In the genomic region with DNA sequence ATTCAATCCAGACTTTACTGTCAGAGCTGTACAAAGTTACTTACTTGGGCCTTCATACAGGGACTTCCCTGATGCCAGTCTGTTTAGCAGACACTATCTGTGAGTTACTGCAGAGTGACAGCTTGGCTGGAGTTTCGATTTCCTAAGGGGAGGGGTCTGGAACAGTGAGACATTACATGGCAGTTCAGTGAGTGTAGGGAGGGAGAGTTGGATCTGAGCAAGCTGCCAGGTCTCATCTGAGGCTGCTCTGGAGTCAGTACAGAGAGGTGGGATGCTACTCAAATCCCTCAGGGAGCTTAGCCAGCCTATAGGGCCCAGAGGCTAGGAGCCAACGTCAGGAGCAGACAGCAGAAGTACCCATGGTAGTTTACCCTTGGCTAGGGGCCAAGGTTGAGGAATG, we compare ENCODE assay signal across 17 mouse cellular contexts.
A peak's percentile ranks its signal among the peaks of the same experiment; 100 is the strongest.
DNase-seq lines count a peak whose midpoint lies in the region; ATAC-seq and TF ChIP-seq lines count a peak whose summit lies in the region.
"Had no signal": no experiment of that assay in that cellular context is flagged by ENCODE, and none has a peak within 500 bp of the region (broad histone marks: within the 10 kb centered on the region; RNA-seq: fewer than 3 reads in every experiment).

No protein-coding gene starts in this region.

- 65% methylated on average over 2 of the region's 2 CpGs for WGBS in hindbrain, embryonic 13.5 days
- WGBS in hindbrain, embryonic 11.5 days = 67% methylated on average over 2 of the region's 2 CpGs
- 39% methylated on average over 2 of the region's 2 CpGs for WGBS in lung, embryonic 15.5 days
- 30% methylated on average over 2 of the region's 2 CpGs for WGBS in lung, postnatal 0 days
- 65% methylated on average over 2 of the region's 2 CpGs for WGBS in midbrain, embryonic 15.5 days

- no peak for TF ChIP-seq CTCF in lung, postnatal 0 days (IDR thresholded peaks at IDR 0.05)

- H3K9me3 ChIP-seq in hindbrain, embryonic 13.5 days = no peaks in the 10 kb centered on the region
- no peaks in the 10 kb centered on the region for H3K9me3 ChIP-seq in hindbrain, embryonic 11.5 days (ENCODE audit: control insufficient read depth, low read length)
- no peaks in the 10 kb centered on the region for H3K9me3 ChIP-seq in lung, embryonic 15.5 days
- no peaks in the 10 kb centered on the region for H3K9me3 ChIP-seq in lung, postnatal 0 days (ENCODE audit: low read length)
- H3K9me3 ChIP-seq in midbrain, embryonic 15.5 days = no peaks in the 10 kb centered on the region
- H3K9me3 ChIP-seq: heart, embryonic 15.5 days; intestine, embryonic 15.5 days; neural tube, embryonic 13.5 days had no signal

- no peaks in the 10 kb centered on the region for H3K36me3 ChIP-seq in hindbrain, embryonic 13.5 days
- H3K36me3 ChIP-seq in hindbrain, embryonic 11.5 days (ENCODE audit: control insufficient read depth, insufficient read depth, low read length) = no peaks in the 10 kb centered on the region
- H3K36me3 ChIP-seq in lung, embryonic 15.5 days = no peaks in the 10 kb centered on the region
- no peaks in the 10 kb centered on the region for H3K36me3 ChIP-seq in lung, postnatal 0 days (ENCODE audit: insufficient read depth, low read length)
- H3K36me3 ChIP-seq in midbrain, embryonic 15.5 days (replicated peaks) = no peaks in the 10 kb centered on the region
- H3K36me3 ChIP-seq: heart, embryonic 15.5 days; intestine, embryonic 15.5 days; neural tube, embryonic 13.5 days had no signal

- no peak overlapping the region for H3K9ac ChIP-seq in hindbrain, embryonic 13.5 days
- no peak overlapping the region for H3K9ac ChIP-seq in hindbrain, embryonic 11.5 days (ENCODE audit: low read depth, low read length)
- H3K9ac ChIP-seq in lung, embryonic 15.5 days = no peak overlapping the region
- H3K9ac ChIP-seq in lung, postnatal 0 days (replicated peaks; ENCODE audit: low read depth) = no peak overlapping the region
- H3K9ac ChIP-seq in midbrain, embryonic 15.5 days = no peak overlapping the region
- H3K9ac ChIP-seq: heart, embryonic 15.5 days; intestine, embryonic 15.5 days; neural tube, embryonic 13.5 days had no signal

- H3K4me2 ChIP-seq in hindbrain, embryonic 13.5 days = no peak overlapping the region
- H3K4me2 ChIP-seq in hindbrain, embryonic 11.5 days (replicated peaks; ENCODE audit: low read depth, low read length) = no peak overlapping the region
- H3K4me2 ChIP-seq in lung, embryonic 15.5 days = no peak overlapping the region
- H3K4me2 ChIP-seq in lung, postnatal 0 days (replicated peaks; ENCODE audit: low read depth, low read length) = no peak overlapping the region
- H3K4me2 ChIP-seq in midbrain, embryonic 15.5 days = no peak overlapping the region
- H3K4me2 ChIP-seq: heart, embryonic 15.5 days; intestine, embryonic 15.5 days; neural tube, embryonic 13.5 days had no signal

- DNase-seq in adrenal gland, postnatal 10 days = peak; percentile 1
- no peak for DNase-seq in adrenal gland, adult (ENCODE audit: inconsistent age in 2 of 2, low spot score in 1 of 2)
- no peak for DNase-seq in hindbrain, embryonic 11.5 days (ENCODE audit: low spot score)
- DNase-seq in lung, postnatal 0 days (ENCODE audit: low spot score) = no peak
- no peak for DNase-seq in MN1 (ENCODE audit: low spot score)
- DNase-seq: cerebellum, adult 8-10 months; retina, postnatal 1 day; thymus, postnatal 4 days had no signal

- H3K27me3 ChIP-seq in hindbrain, embryonic 13.5 days = no peaks in the 10 kb centered on the region
- H3K27me3 ChIP-seq in hindbrain, embryonic 11.5 days (ENCODE audit: control insufficient read depth, insufficient read depth, low read length) = no peaks in the 10 kb centered on the region
- no peaks in the 10 kb centered on the region for H3K27me3 ChIP-seq in lung, embryonic 15.5 days
- H3K27me3 ChIP-seq in lung, postnatal 0 days (replicated peaks; ENCODE audit: insufficient read depth, low read length) = no peaks in the 10 kb centered on the region
- no peaks in the 10 kb centered on the region for H3K27me3 ChIP-seq in midbrain, embryonic 15.5 days (replicated peaks)
- H3K27me3 ChIP-seq: CH12.LX; heart, embryonic 15.5 days; intestine, embryonic 15.5 days; neural tube, embryonic 13.5 days; Patski had no signal

- H3K4me3 ChIP-seq in hindbrain, embryonic 13.5 days = no peak overlapping the region
- no peak overlapping the region for H3K4me3 ChIP-seq in hindbrain, embryonic 11.5 days (ENCODE audit: low read depth, low read length)
- H3K4me3 ChIP-seq in lung, embryonic 15.5 days = no peak overlapping the region
- no peak overlapping the region for H3K4me3 ChIP-seq in lung, postnatal 0 days (ENCODE audit: low read depth, low read length)
- H3K4me3 ChIP-seq in midbrain, embryonic 15.5 days = no peak overlapping the region
- H3K4me3 ChIP-seq: heart, embryonic 15.5 days; intestine, embryonic 15.5 days; left cerebral cortex, adult 2 months; neural tube, embryonic 13.5 days had no signal

- H3K27ac ChIP-seq in hindbrain, embryonic 13.5 days = no peak overlapping the region
- H3K27ac ChIP-seq in hindbrain, embryonic 11.5 days (ENCODE audit: low read depth, low read length) = no peak overlapping the region
- H3K27ac ChIP-seq in lung, embryonic 15.5 days = no peak overlapping the region
- no peak overlapping the region for H3K27ac ChIP-seq in lung, postnatal 0 days (ENCODE audit: low read length)
- no peak overlapping the region for H3K27ac ChIP-seq in midbrain, embryonic 15.5 days
- H3K27ac ChIP-seq: heart, embryonic 15.5 days; intestine, embryonic 15.5 days; left cerebral cortex, adult 2 months; neural tube, embryonic 13.5 days had no signal

- peak; percentile 52; the same call in 1 of the 2 replicates for ATAC-seq in hindbrain, embryonic 13.5 days (ENCODE audit: low FRiP score)
- no peak for ATAC-seq in hindbrain, embryonic 11.5 days (ENCODE audit: low FRiP score)
- ATAC-seq in lung, embryonic 15.5 days (ENCODE audit: borderline replicate concordance, extremely low read depth, low FRiP score, low TSS enrichment) = peak; percentile 35; the same call in 1 of the 2 replicates
- no peak for ATAC-seq in lung, postnatal 0 days
- 0 out of 2 replicates have a peak, but pooled peaks have one; percentile 37 for ATAC-seq in midbrain, embryonic 15.5 days (replicated peaks)
- ATAC-seq: intestine, embryonic 15.5 days; Patski had no signal

- no peaks in the 10 kb centered on the region for H3K4me1 ChIP-seq in hindbrain, embryonic 13.5 days (replicated peaks)
- H3K4me1 ChIP-seq in hindbrain, embryonic 11.5 days (replicated peaks; ENCODE audit: control insufficient read depth, insufficient read depth, low read length) = no peaks in the 10 kb centered on the region
- H3K4me1 ChIP-seq in lung, embryonic 15.5 days = no peaks in the 10 kb centered on the region
- H3K4me1 ChIP-seq in lung, postnatal 0 days (ENCODE audit: insufficient read depth, low read depth, low read length) = no peaks in the 10 kb centered on the region
- H3K4me1 ChIP-seq in midbrain, embryonic 15.5 days = no peaks in the 10 kb centered on the region
- H3K4me1 ChIP-seq: heart, embryonic 15.5 days; intestine, embryonic 15.5 days; neural tube, embryonic 13.5 days had no signal

- no peak for TF ChIP-seq EP300 in lung, postnatal 0 days (IDR thresholded peaks at IDR 0.05)

Comparison
In these comparisons a context has a peak if more than half of its experiments do, and no peak if none do; other contexts are left out.
1. ATAC-seq: peak in hindbrain, embryonic 13.5 days (single experiment), lung, embryonic 15.5 days (single experiment) and midbrain, embryonic 15.5 days (single experiment); none in hindbrain, embryonic 11.5 days (single experiment) and lung, postnatal 0 days (single experiment).